Mouse (Mus musculus) urinary bladder, postnatal 4 days (tissue): Measurements from ENCODE around the gene Hacl1.
"Not testable (repeated sequence)": the region's sequence is repeated elsewhere in the genome, so short reads cannot be mapped to it uniquely, and the experiment has no call there.

Experiments used
- DNase-seq, 2 experiments: peaks; one replicate each; pipeline ENCODE4 v3.0.0; 2021 to 2022; ENCODE audit warnings: low spot score in 2 of 2

Gene Hacl1

GRCm38 (mm10) chr14:31641506-31642155 is 545 bp upstream of the Hacl1 start:
- DNase-seq = no peak

GRCm38 (mm10) chr14:31640346-31640889 is 668 bp downstream of the Hacl1 start, which contains the start of gene Gm49387:
Gm49387 (minus strand) TSS chr14:31640878.
- DNase-seq = peak in 1 of 2 experiments; percentile 18

- no peak for DNase-seq
Measured at GRCm38 (mm10) chr14:31630677-31631076, 10.4 kb downstream of the Hacl1 start.

- DNase-seq = no peak
Measured at GRCm38 (mm10) chr14:31622748-31623147, 18.3 kb downstream of the Hacl1 start.

GRCm38 (mm10) chr14:31620591-31621223 is 20.4 kb downstream of the Hacl1 start:
- no peak for DNase-seq

GRCm38 (mm10) chr14:31617997-31618396 is 23.1 kb downstream of the Hacl1 start:
- no peak for DNase-seq

GRCm38 (mm10) chr14:31617204-31617603 is 23.9 kb downstream of the Hacl1 start:
- no peak for DNase-seq

- DNase-seq = no peak
Measured at GRCm38 (mm10) chr14:31613671-31614070, 27.4 kb downstream of the Hacl1 start.

- DNase-seq = no peak
Measured at GRCm38 (mm10) chr14:31611986-31612385, 29.1 kb downstream of the Hacl1 start.

- DNase-seq = no peak
Measured at GRCm38 (mm10) chr14:31605514-31605913, 35.6 kb downstream of the Hacl1 start.

GRCm38 (mm10) chr14:31604916-31605315 is 36.2 kb downstream of the Hacl1 start:
- DNase-seq = no peak

GRCm38 (mm10) chr14:31602616-31602979 is 38.5 kb downstream of the Hacl1 start:
- not testable (repeated sequence) for DNase-seq

GRCm38 (mm10) chr14:31601908-31602615 is 39.0 kb downstream of the Hacl1 start:
- no peak for DNase-seq

- DNase-seq = no peak
Measured at GRCm38 (mm10) chr14:31597446-31597845, 43.6 kb downstream of the Hacl1 start.

- no peak for DNase-seq
Measured at GRCm38 (mm10) chr14:31596408-31596807, 44.7 kb downstream of the Hacl1 start.

GRCm38 (mm10) chr14:31594693-31595092 is 46.4 kb downstream of the Hacl1 start:
- DNase-seq = no peak

GRCm38 (mm10) chr14:31593036-31593435 is 48.0 kb downstream of the Hacl1 start:
- DNase-seq = no peak

GRCm38 (mm10) chr14:31591243-31591642 is 49.8 kb downstream of the Hacl1 start, which contains the start of gene Colq:
Colq (minus strand) TSS chr14:31591343.
- DNase-seq = no peak

GRCm38 (mm10) chr14:31586451-31586850 is 54.6 kb downstream of the Hacl1 start:
- no peak for DNase-seq

GRCm38 (mm10) chr14:31583082-31583481 is 58.0 kb downstream of the Hacl1 start:
- no peak for DNase-seq

- no peak for DNase-seq
Measured at GRCm38 (mm10) chr14:31577966-31578735, 62.9 kb downstream of the Hacl1 start.
